Mouse (Mus musculus): ENCODE measurements around the gene Lin28a.

DNA sequence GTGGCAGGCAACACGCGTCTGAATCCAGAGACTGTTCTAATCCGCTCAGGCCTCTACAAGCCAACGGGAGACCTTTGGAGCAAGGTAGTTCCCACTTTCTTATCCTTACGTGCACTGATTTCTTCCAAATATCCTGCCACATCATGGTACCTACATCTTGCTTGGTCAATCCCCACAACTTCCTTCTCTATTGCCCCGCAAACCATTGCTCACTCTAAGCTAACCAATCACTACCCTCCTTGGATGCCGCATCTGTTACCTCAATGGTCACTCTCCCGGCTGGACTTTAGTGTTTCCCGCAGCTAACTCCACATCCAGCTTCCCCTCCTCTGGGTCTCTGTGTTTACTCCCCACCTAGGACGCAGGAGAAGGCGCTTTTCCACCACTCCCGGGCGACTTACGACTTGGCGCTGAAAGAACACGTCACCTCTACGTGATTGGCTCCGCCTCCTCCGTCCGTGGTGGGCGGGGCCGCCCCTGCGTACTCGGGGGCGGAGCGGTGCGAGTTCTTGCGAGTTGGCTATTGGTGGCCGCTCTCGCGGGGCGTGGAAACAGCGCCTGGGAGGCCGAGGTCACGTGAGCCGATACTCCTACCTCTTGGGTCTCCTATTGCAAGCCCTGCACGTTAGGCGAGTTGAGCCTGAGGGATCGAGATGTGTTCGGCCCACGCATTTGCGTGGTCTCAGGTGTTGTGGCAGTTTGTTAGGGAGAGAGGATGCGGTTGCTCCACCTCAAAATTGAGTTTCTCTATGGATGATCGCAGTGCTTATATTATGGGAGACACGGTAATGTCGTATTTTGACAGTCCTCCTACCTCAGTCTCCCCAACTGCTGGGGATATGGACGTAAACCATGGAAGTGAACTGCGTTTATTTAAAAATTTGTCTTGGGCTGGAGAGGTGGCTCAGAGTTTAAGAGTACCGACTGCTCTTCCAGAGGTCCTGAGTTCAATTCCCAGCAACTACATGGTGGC lies 17.9 kb downstream of the Lin28a start, which contains the start of gene Dhdds:
- TF ChIP-seq CTCF (IDR thresholded peaks at IDR 0.05; ENCODE audit: borderline replicate concordance, insufficient read depth, low read length) = no peak
- peak; percentile 89 for TF ChIP-seq POLR2A (IDR thresholded peaks at IDR 0.05; ENCODE audit: low read depth, low read length)
